24 mouse cellular contexts compared by ENCODE assay signal in genomic region chr3:127280376-127280775, GRCm38 (mm10).
DNase-seq lines count a peak whose midpoint lies in the region; ATAC-seq and TF ChIP-seq lines count a peak whose summit lies in the region.
"Had no signal": no experiment of that assay in that cellular context is flagged by ENCODE, and none has a peak within 500 bp of the region (broad histone marks: within the 10 kb centered on the region; RNA-seq: fewer than 3 reads in every experiment).

No protein-coding gene starts in this region.

- no peak for DNase-seq in gastrocnemius, adult 2 months
- DNase-seq in gastrocnemius, adult 18-20 months (ENCODE audit: low spot score): no peak
- no peak for DNase-seq in layer of hippocampus, adult 2 months (ENCODE audit: low spot score in 2 of 2)
- DNase-seq in layer of hippocampus, adult 18-20 months (ENCODE audit: low spot score in 2 of 2): no peak
- DNase-seq in ES-CJ7 (ENCODE audit: low read depth, low spot score): peak; percentile 19
- DNase-seq in R1 (ENCODE audit: low read depth, low spot score): peak; percentile 33
- DNase-seq in thymus, adult 2 months: no peak
- DNase-seq: adrenal gland, postnatal 10 days; B cell, adult 2 months; cerebellum, adult 11 months; cerebellum, adult 2 months; cerebellum, adult 9-11 months; cerebellum, postnatal 25 days; gastrocnemius, postnatal 25 days; heart, postnatal 36 days; kidney, adult 2 months had no signal

- peak; percentile 10; the same call in 1 of the 2 replicates for TF ChIP-seq CTCF in gastrocnemius, adult 2 months (IDR thresholded peaks at IDR 0.05)
- peak; percentile 51 for TF ChIP-seq CTCF in layer of hippocampus, adult 2 months (conservative IDR thresholded peaks at IDR 0.05)
- no peak for TF ChIP-seq CTCF in thymus, adult 2 months (IDR thresholded peaks at IDR 0.05; ENCODE audit: borderline replicate concordance, control insufficient read depth, extremely low read depth, insufficient read depth, low read length, poor library complexity)

- H3K4me1 ChIP-seq in liver, embryonic 12.5 days: no peaks in the 10 kb centered on the region
- H3K4me1 ChIP-seq in thymus, adult 2 months (replicated peaks; ENCODE audit: control insufficient read depth, insufficient read depth, low read length): no peaks in the 10 kb centered on the region
- H3K4me1 ChIP-seq: embryonic facial prominence, embryonic 12.5 days; embryonic facial prominence, embryonic 15.5 days; forebrain, embryonic 15.5 days had no signal

- intact Hi-C loops in gastrocnemius, adult 2 months (cut with DNase I): no loop called here

- no peak for ATAC-seq in liver, embryonic 12.5 days
- ATAC-seq: forebrain, embryonic 15.5 days; intestine, postnatal 0 days had no signal

- no peak overlapping the region for H3K4me2 ChIP-seq in liver, embryonic 12.5 days
- H3K4me2 ChIP-seq: embryonic facial prominence, embryonic 12.5 days; embryonic facial prominence, embryonic 15.5 days; forebrain, embryonic 15.5 days; heart, embryonic 11.5 days; hindbrain, embryonic 14.5 days had no signal

- H3K27me3 ChIP-seq in liver, embryonic 12.5 days (replicated peaks): no peaks in the 10 kb centered on the region
- no peaks in the 10 kb centered on the region for H3K27me3 ChIP-seq in thymus, adult 2 months (ENCODE audit: control insufficient read depth, insufficient read depth, low read length)
- H3K27me3 ChIP-seq: CH12.LX; embryonic facial prominence, embryonic 12.5 days; embryonic facial prominence, embryonic 15.5 days; forebrain, embryonic 15.5 days had no signal

- no peak overlapping the region for H3K4me3 ChIP-seq in gastrocnemius, adult 2 months
- H3K4me3 ChIP-seq in layer of hippocampus, adult 2 months: no peak overlapping the region
- H3K4me3 ChIP-seq in liver, embryonic 12.5 days: no peak overlapping the region
- no peak overlapping the region for H3K4me3 ChIP-seq in thymus, adult 2 months (ENCODE audit: control insufficient read depth, insufficient read depth, low read length)
- H3K4me3 ChIP-seq: embryonic facial prominence, embryonic 12.5 days; embryonic facial prominence, embryonic 15.5 days; forebrain, embryonic 15.5 days had no signal

- TF ChIP-seq POLR2A in thymus, adult 2 months (IDR thresholded peaks at IDR 0.05; ENCODE audit: control insufficient read depth, extremely low read depth, insufficient read depth, low read length, poor library complexity): no peak

- H3K36me3 ChIP-seq in liver, embryonic 12.5 days: no peaks in the 10 kb centered on the region
- no peaks in the 10 kb centered on the region for H3K36me3 ChIP-seq in thymus, adult 2 months (ENCODE audit: control insufficient read depth, insufficient read depth, low read length)
- H3K36me3 ChIP-seq: embryonic facial prominence, embryonic 12.5 days; embryonic facial prominence, embryonic 15.5 days; forebrain, embryonic 15.5 days had no signal

- no peak overlapping the region for H3K27ac ChIP-seq in gastrocnemius, adult 2 months
- no peak overlapping the region for H3K27ac ChIP-seq in layer of hippocampus, adult 2 months
- no peak overlapping the region for H3K27ac ChIP-seq in liver, embryonic 12.5 days
- no peak overlapping the region for H3K27ac ChIP-seq in thymus, adult 2 months (ENCODE audit: control insufficient read depth, insufficient read depth, low read length)
- H3K27ac ChIP-seq: embryonic facial prominence, embryonic 12.5 days; embryonic facial prominence, embryonic 15.5 days; forebrain, embryonic 15.5 days; hindbrain, embryonic 14.5 days had no signal

- H3K9ac ChIP-seq in liver, embryonic 12.5 days: no peak overlapping the region
- H3K9ac ChIP-seq: embryonic facial prominence, embryonic 12.5 days; embryonic facial prominence, embryonic 15.5 days; forebrain, embryonic 15.5 days; hindbrain, embryonic 14.5 days had no signal

- no peaks in the 10 kb centered on the region for H3K9me3 ChIP-seq in liver, embryonic 12.5 days (replicated peaks)
- H3K9me3 ChIP-seq: embryonic facial prominence, embryonic 12.5 days; embryonic facial prominence, embryonic 15.5 days; forebrain, embryonic 15.5 days had no signal

Comparison
In these comparisons a context has a peak if more than half of its experiments do, and no peak if none do; other contexts are left out.
1. DNase-seq: peak in ES-CJ7 (single experiment) and R1 (single experiment); none in gastrocnemius, adult 2 months (single experiment), gastrocnemius, adult 18-20 months (single experiment), layer of hippocampus, adult 2 months (0 of 2), layer of hippocampus, adult 18-20 months (0 of 2) and thymus, adult 2 months (single experiment).